ENCODE assay signal across 8 mouse cellular contexts in the genomic region with DNA sequence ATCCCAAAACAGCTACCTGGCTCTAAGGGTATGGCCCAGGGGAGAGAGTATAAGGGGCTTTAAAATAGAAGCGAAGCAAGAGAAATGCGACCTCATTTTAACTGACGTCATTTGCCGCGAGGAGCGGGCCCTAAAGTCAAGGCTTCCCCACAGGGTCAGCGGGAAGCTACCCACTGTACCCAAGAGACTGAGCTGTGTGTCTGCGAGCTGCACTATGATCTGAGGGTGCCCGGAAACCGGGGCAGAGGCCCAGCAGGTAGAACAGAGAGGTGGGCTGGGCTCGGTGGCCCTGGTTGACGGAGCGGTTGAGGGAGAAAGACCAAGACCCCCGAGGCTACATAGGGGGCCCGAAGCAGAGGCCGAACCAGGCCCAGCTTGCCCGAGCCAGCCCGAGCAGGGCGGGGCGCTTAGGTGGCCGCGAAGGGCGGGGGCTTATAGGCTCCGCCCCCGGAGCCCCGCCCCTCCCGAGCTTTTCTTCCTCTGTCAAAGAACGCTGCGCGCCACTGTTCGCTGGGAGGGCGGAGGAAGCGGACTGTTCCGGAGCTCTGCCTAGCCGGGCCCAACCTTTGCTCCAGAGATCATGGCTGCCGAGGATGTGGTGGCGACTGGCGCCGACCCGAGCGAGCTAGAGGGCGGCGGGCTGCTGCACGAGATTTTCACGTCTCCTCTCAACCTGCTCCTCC. TPM values are rescaled to one million over a fixed set of nuclear protein-coding genes. Genes with fewer than 3 reads are reported as not detected.
DNase-seq lines count a peak whose midpoint lies in the region; ATAC-seq lines count a peak whose summit lies in the region.

Gene Pgrmc1, plus strand, starts transcription at position 500 of the 683 bp plus-strand sequence.

- peak; percentile 86 for DNase-seq in ZHBTc4 (ENCODE audit: low read depth, low spot score)
- peak; percentile 46 to 78 for DNase-seq in cerebellum, postnatal 4 days (ENCODE audit: low spot score in 2 of 2)
- peak; percentile 70 for DNase-seq in gastrocnemius, adult 18-20 months (ENCODE audit: low spot score)
- DNase-seq in left cerebral cortex, adult 11 months (ENCODE audit: low spot score): peak; percentile 71
- DNase-seq in lung, postnatal 36 days: peak; percentile 87
- DNase-seq in retina, embryonic 14.5 days (ENCODE audit: low spot score): peak; percentile 88
- DNase-seq in thymus, postnatal 36 days: peak; percentile 83 to 88

- H3K36me3 ChIP-seq in hindbrain, embryonic 15.5 days: 0 out of 2 replicates have a peak, but pooled peaks cover 3% of the 10 kb centered on the region

- no peaks in the 10 kb centered on the region for H3K9me3 ChIP-seq in hindbrain, embryonic 15.5 days

- H3K9ac ChIP-seq in hindbrain, embryonic 15.5 days: peak within 1 kb of the TSS; percentile 86

- H3K27me3 ChIP-seq in hindbrain, embryonic 15.5 days: no peaks in the 10 kb centered on the region

- 17% methylated on average over 41 of the region's 45 CpGs for WGBS in hindbrain, embryonic 15.5 days

- H3K4me1 ChIP-seq in hindbrain, embryonic 15.5 days (replicated peaks): peaks cover 18% of the 10 kb centered on the region

- peak within 1 kb of the TSS; percentile 69 for H3K4me3 ChIP-seq in hindbrain, embryonic 15.5 days

- ATAC-seq in hindbrain, embryonic 15.5 days (ENCODE audit: low FRiP score, low read depth): peak; percentile 95

- peak within 1 kb of the TSS; percentile 87 for H3K27ac ChIP-seq in hindbrain, embryonic 15.5 days (replicated peaks)

- H3K4me2 ChIP-seq in hindbrain, embryonic 15.5 days: peak within 1 kb of the TSS; percentile 65

RNA-seq across cellular contexts. Expression of gene Pgrmc1, which starts in this region (rescaled TPM):
- total RNA-seq in gastrocnemius, adult 18-20 months (2021): 10 to 100 TPM in 1 of 2 experiments, 1 to 10 TPM in 1; 7.3 to 10.6 TPM
- polyA plus RNA-seq in hindbrain, embryonic 15.5 days (2015; fragmentation: Nextera tagmentation; extraction: Ambion mirVana): 607 and 612 TPM in 2 replicates

Comparison
In these comparisons a context has a peak if more than half of its experiments do, and no peak if none do; other contexts are left out.
1. Peak in every context shown above with its lines: DNase-seq, ATAC-seq, H3K4me3 ChIP-seq and H3K27ac ChIP-seq.